Mouse (Mus musculus) liver, adult (tissue): ENCODE results near the gene Tac2.

ENCODE experiments used
- GATA4 ChIP-seq: IDR thresholded peaks from 2 replicates; pipeline ENCODE4 v1.6.1; 2014; ENCODE audit warnings: mild to moderate bottlenecking, low read length; ENCODE audit not compliant: insufficient replicate concordance

Gene Tac2

GRCm38 (mm10) chr10:127739083-127739660, 14.9 kb downstream of the Tac2 start, which contains the start of gene Zbtb39:
Zbtb39 (plus strand) TSS chr10:127739538.
- TF ChIP-seq GATA4: no peak

DNA sequence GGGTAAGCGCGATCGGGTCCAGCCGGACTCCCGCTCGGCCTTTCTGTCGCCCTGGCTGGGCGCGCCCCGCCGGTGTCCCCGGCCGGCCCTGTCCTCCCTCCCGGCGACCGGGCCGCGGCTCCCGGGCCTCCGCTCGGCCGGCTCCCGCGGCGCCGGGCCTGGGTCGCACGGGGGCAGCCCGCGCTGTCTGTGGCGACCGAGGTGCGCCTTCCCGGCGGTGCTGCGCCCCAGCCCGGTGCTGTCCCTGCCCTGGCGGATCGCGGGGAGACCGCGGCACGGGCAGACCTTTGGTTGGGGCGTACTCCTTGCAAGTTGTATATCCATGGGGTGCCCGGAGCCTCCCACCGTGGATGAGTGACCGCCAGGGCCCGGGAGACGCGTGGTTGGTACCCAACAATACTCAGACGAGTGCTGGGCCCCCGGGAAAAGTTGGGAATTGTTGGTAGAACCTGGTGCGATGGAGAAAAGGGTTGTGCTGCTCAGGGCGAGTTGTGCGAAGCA, 15.4 kb downstream of the Tac2 start:
- TF ChIP-seq GATA4: no peak

GRCm38 (mm10) chr10:127744661-127745060, 20.4 kb downstream of the Tac2 start:
- no peak for TF ChIP-seq GATA4

- peak; percentile 45; the same call in 1 of the 2 replicates for TF ChIP-seq GATA4
Measured at GRCm38 (mm10) chr10:127745886-127746285, 21.6 kb downstream of the Tac2 start.

- no peak for TF ChIP-seq GATA4
Measured at GRCm38 (mm10) chr10:127747254-127747653, 23.0 kb downstream of the Tac2 start.

GRCm38 (mm10) chr10:127748847-127749612, 24.8 kb downstream of the Tac2 start:
- peak; percentile 97 for TF ChIP-seq GATA4

DNA sequence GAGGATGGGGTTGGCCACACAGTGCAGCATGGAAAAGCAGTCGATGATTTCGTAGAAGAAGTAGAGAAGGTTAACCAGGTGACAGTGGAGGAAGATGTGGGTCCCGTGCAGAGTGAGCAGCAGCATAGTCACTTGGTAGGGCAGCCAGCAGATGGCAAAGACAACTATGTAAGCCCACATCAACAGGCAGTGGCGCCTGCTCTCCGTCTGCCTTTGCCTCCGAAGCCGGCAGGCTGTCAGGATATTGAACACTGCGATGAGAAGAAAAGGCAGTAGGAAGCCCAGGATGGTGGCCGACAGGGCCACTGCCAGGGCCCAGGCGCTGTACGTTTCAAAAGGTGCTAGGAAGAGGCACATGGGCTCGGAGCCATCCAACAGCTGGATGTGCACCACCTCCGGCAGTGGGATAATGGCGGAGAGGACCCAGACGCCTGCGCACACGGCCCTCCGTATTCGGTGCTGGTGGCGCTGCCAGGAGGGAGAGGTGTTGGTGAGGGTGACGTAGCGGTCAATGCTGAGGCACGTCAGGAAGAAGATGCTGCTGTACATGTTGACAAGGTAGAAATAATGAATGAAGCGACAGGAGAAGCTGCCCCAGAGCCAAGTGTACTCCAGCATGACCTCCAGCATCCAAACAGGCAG, 26.0 kb downstream of the Tac2 start:
- TF ChIP-seq GATA4: no peak

- TF ChIP-seq GATA4: peak; percentile 67; the same call in 1 of the 2 replicates
Measured at GRCm38 (mm10) chr10:127751548-127751947, 27.3 kb downstream of the Tac2 start, which contains the start of gene Gpr182. Gpr182 (minus strand) TSS chr10:127751732.

DNA sequence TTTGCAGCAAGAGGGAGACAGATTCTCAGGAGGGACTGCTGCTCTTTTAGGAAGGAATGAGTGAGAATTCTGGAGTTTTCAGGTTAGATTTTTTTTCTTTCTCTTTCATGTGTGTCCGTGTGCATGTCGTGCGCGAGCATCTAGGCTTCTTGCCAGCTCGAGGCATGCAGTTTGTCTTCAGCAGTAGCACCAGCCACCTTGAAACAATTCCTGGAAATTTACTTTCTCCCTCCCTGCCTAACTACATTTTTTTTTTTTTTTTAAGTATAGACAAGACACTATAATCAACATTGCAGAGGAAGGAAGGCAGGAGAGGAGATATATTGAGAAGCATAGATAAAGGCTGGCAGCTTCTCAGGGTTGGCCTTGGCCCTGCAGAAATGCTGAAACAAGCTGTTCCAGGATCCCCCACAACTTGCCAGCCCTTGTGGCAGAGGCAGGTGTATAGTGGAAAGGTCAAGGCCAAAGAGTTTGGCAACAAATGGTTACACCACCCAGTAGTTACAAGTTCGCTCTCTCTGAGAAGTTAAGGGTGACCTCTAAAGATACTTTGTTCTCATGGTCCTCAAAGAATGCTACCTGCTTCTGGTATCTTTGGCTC, 30.4 kb downstream of the Tac2 start:
- peak; percentile 93 for TF ChIP-seq GATA4

GRCm38 (mm10) chr10:127755246-127755645, 31.0 kb downstream of the Tac2 start:
- peak; percentile 92 for TF ChIP-seq GATA4

GRCm38 (mm10) chr10:127755770-127756468, 31.6 kb downstream of the Tac2 start:
- TF ChIP-seq GATA4: peak; percentile 100

GRCm38 (mm10) chr10:127759181-127760110, 35.2 kb downstream of the Tac2 start, which contains the start of the genes Rdh1 and Rdh16f1:
Rdh1 (plus strand) TSS chr10:127759721.
Rdh16f1 (plus strand) TSS chr10:127759787.
- peak; percentile 85 for TF ChIP-seq GATA4

GRCm38 (mm10) chr10:127763914-127764680, 39.8 kb downstream of the Tac2 start:
- peak; percentile 82 for TF ChIP-seq GATA4
